Mouse (Mus musculus): ENCODE results near the gene Ksr2. TPM values are rescaled to one million over a fixed set of nuclear protein-coding genes. Genes with fewer than 3 reads are reported as not detected.

Gene Ksr2
- total and polyA plus RNA-seq, 2 experiments from 2014 or later = 8.9 to 14.5 TPM

- Histone ChIP-seq H3K9me3 (ENCODE audit: low read length) (no peaks in the 10 kb centered on the region), H3K4me3 (ENCODE audit: low read depth, low read length) (no peak overlapping the region), H3K36me3 (ENCODE audit: insufficient read depth, low read length) (no peaks in the 10 kb centered on the region), H3K27me3 (ENCODE audit: insufficient read depth, low read length) (no peaks in the 10 kb centered on the region), H3K4me2 (ENCODE audit: low read depth, low read length, poor library complexity, severe bottlenecking) (no peak overlapping the region), H3K27ac (ENCODE audit: low read depth, low read length) (no peak overlapping the region), H3K4me1 (ENCODE audit: insufficient read depth, low read length) (no peaks in the 10 kb centered on the region), H3K9ac (replicated peaks; ENCODE audit: low read length, poor library complexity, severe bottlenecking) (no peak overlapping the region)
- DNase-seq (ENCODE audit: low spot score) (no peak), ATAC-seq (ENCODE audit: low FRiP score) (no peak)
- TF ChIP-seq CTCF (IDR thresholded peaks at IDR 0.05) = no peak
- WGBS = 30% methylated on average over 8 of the region's 8 CpGs
Observed at GRCm38 (mm10) chr5:117455546-117455945, 41.7 kb downstream of the Ksr2 start.

- Histone ChIP-seq H3K27me3 (ENCODE audit: insufficient read depth, low read length) (no peaks in the 10 kb centered on the region), H3K27ac (ENCODE audit: low read depth, low read length) (no peak overlapping the region), H3K9me3 (ENCODE audit: low read length) (0 out of 2 replicates have a peak, but pooled peaks cover 2% of the 10 kb centered on the region), H3K4me1 (ENCODE audit: insufficient read depth, low read length) (no peaks in the 10 kb centered on the region), H3K9ac (replicated peaks; ENCODE audit: low read length, poor library complexity, severe bottlenecking) (no peak overlapping the region), H3K4me2 (ENCODE audit: low read depth, low read length, poor library complexity, severe bottlenecking) (no peak overlapping the region), H3K36me3 (ENCODE audit: insufficient read depth, low read length) (no peaks in the 10 kb centered on the region), H3K4me3 (ENCODE audit: low read depth, low read length) (no peak overlapping the region)
- DNase-seq (ENCODE audit: low spot score) (no peak), ATAC-seq (ENCODE audit: low FRiP score) (no peak)
- TF ChIP-seq CTCF (IDR thresholded peaks at IDR 0.05) = no peak
- WGBS = 63% methylated on average over 9 of the region's 9 CpGs
Observed at GRCm38 (mm10) chr5:117457121-117457520, 43.3 kb downstream of the Ksr2 start.

GRCm38 (mm10) chr5:117457583-117457982, 43.8 kb downstream of the Ksr2 start:
- Histone ChIP-seq H3K36me3 (ENCODE audit: insufficient read depth, low read length) (no peaks in the 10 kb centered on the region), H3K4me3 (ENCODE audit: low read depth, low read length) (no peak overlapping the region), H3K4me2 (ENCODE audit: low read depth, low read length, poor library complexity, severe bottlenecking) (no peak overlapping the region), H3K9me3 (ENCODE audit: low read length) (0 out of 2 replicates have a peak, but pooled peaks cover 2% of the 10 kb centered on the region), H3K9ac (replicated peaks; ENCODE audit: low read length, poor library complexity, severe bottlenecking) (no peak overlapping the region), H3K27me3 (ENCODE audit: insufficient read depth, low read length) (no peaks in the 10 kb centered on the region), H3K27ac (ENCODE audit: low read depth, low read length) (no peak overlapping the region), H3K4me1 (ENCODE audit: insufficient read depth, low read length) (no peaks in the 10 kb centered on the region)
- no peak for TF ChIP-seq CTCF (IDR thresholded peaks at IDR 0.05)
- DNase-seq (ENCODE audit: low spot score) (no peak), ATAC-seq (ENCODE audit: low FRiP score) (no peak)
- WGBS = 75% methylated on average over 8 of the region's 8 CpGs

GRCm38 (mm10) chr5:117458899-117459298, 45.1 kb downstream of the Ksr2 start:
- DNase-seq (ENCODE audit: low spot score) = no peak
- no peaks in the 10 kb centered on the region for H3K4me1 ChIP-seq (ENCODE audit: insufficient read depth, low read length)
- no peak for TF ChIP-seq CTCF (IDR thresholded peaks at IDR 0.05)
- 0 out of 2 replicates have a peak, but pooled peaks cover 2% of the 10 kb centered on the region for H3K9me3 ChIP-seq (ENCODE audit: low read length)
- no peak overlapping the region for H3K27ac ChIP-seq (ENCODE audit: low read depth, low read length)
- H3K36me3 ChIP-seq (ENCODE audit: insufficient read depth, low read length) = no peaks in the 10 kb centered on the region
- no peaks in the 10 kb centered on the region for H3K27me3 ChIP-seq (ENCODE audit: insufficient read depth, low read length)
- no peak for ATAC-seq (ENCODE audit: low FRiP score)
- H3K9ac ChIP-seq (replicated peaks; ENCODE audit: low read length, poor library complexity, severe bottlenecking) = no peak overlapping the region
- WGBS = 79% methylated on average over 9 of the region's 9 CpGs
- H3K4me3 ChIP-seq (ENCODE audit: low read depth, low read length) = no peak overlapping the region
- no peak overlapping the region for H3K4me2 ChIP-seq (ENCODE audit: low read depth, low read length, poor library complexity, severe bottlenecking)

- no peak overlapping the region for H3K9ac ChIP-seq (replicated peaks; ENCODE audit: low read length, poor library complexity, severe bottlenecking)
- H3K36me3 ChIP-seq (ENCODE audit: insufficient read depth, low read length) = no peaks in the 10 kb centered on the region
- TF ChIP-seq CTCF (IDR thresholded peaks at IDR 0.05) = no peak
- 0 out of 2 replicates have a peak, but pooled peaks cover 2% of the 10 kb centered on the region for H3K9me3 ChIP-seq (ENCODE audit: low read length)
- no peak overlapping the region for H3K4me3 ChIP-seq (ENCODE audit: low read depth, low read length)
- ATAC-seq (ENCODE audit: low FRiP score) = no peak
- H3K4me2 ChIP-seq (ENCODE audit: low read depth, low read length, poor library complexity, severe bottlenecking) = no peak overlapping the region
- H3K27ac ChIP-seq (ENCODE audit: low read depth, low read length) = no peak overlapping the region
- DNase-seq (ENCODE audit: low spot score) = no peak
- H3K27me3 ChIP-seq (ENCODE audit: insufficient read depth, low read length) = no peaks in the 10 kb centered on the region
- H3K4me1 ChIP-seq (ENCODE audit: insufficient read depth, low read length) = no peaks in the 10 kb centered on the region
- WGBS = 96% methylated on average over 14 of the region's 14 CpGs
Observed at GRCm38 (mm10) chr5:117460261-117460660, 46.5 kb downstream of the Ksr2 start.

- TF ChIP-seq CTCF (IDR thresholded peaks at IDR 0.05) = no peak
- Histone ChIP-seq H3K9ac (replicated peaks; ENCODE audit: low read length, poor library complexity, severe bottlenecking) (no peak overlapping the region), H3K27ac (ENCODE audit: low read depth, low read length) (no peak overlapping the region), H3K4me2 (ENCODE audit: low read depth, low read length, poor library complexity, severe bottlenecking) (no peak overlapping the region), H3K36me3 (ENCODE audit: insufficient read depth, low read length) (no peaks in the 10 kb centered on the region), H3K9me3 (ENCODE audit: low read length) (no peaks in the 10 kb centered on the region), H3K4me1 (ENCODE audit: insufficient read depth, low read length) (no peaks in the 10 kb centered on the region), H3K27me3 (ENCODE audit: insufficient read depth, low read length) (no peaks in the 10 kb centered on the region), H3K4me3 (ENCODE audit: low read depth, low read length) (no peak overlapping the region)
- DNase-seq (ENCODE audit: low spot score) = no peak
- ATAC-seq (ENCODE audit: low FRiP score) = no peak
- 80% methylated on average over 12 of the region's 12 CpGs for WGBS
Observed at GRCm38 (mm10) chr5:117467052-117467451, 53.3 kb downstream of the Ksr2 start.
